Mouse (Mus musculus): ENCODE results near the gene Dnah10. TPM values are rescaled to one million over a fixed set of nuclear protein-coding genes. Genes with fewer than 3 reads are reported as not detected.
A peak's percentile ranks its signal among the peaks of the same experiment; 100 is the strongest.

Dnah10 gene
- total RNA-seq, 2 experiments from 2014 or later: 0.03 to 0.22 TPM

DNA sequence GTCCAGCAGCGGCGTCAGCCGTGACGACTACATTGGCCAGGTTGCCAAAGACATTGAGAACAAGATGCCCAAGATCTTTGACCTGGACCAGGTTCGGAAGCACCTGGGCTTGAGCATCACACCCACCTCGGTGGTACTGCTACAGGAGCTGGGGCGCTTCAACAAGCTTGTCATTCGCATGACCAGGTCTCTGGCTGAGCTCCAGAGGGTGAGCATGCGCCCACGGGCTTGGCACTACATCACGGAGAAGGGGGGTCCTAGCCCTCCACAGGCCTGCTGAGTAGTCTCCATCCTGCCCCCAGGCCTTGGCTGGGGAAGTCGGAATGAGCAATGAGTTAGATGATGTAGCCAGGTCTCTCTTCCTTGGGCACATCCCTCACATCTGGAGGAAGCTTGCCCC lies 105.4 kb downstream of the Dnah10 start:
- no peak overlapping the region for H3K4me3 ChIP-seq
- intact Hi-C loops (cut with DNase I): no loop called here
- no peak for DNase-seq
- TF ChIP-seq CTCF (IDR thresholded peaks at IDR 0.05): no peak
- H3K27ac ChIP-seq: no peak overlapping the region

DNA sequence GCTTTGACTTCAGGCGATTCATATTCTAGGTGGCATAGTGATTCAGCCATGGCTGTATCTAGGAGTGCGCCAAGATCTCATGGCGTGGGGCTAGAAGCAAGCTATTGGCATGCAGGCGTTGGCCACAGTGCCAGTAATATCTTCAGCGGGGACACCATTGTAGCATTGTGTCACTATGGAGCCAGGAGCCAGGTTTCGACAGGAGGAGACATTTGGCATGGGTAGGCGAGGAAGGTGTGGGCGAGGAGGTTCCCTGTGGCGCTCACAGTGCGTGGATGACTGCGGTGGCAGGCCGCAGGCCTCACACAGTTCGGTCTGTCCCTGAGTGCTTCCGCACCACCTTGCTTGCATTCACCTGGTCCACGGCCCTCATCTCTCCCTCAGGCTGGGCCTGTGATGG lies 110.3 kb downstream of the Dnah10 start:
- intact Hi-C loops (cut with DNase I): no loop called here
- DNase-seq: no peak
- no peak for TF ChIP-seq CTCF (IDR thresholded peaks at IDR 0.05)
- Histone ChIP-seq H3K27ac (no peak overlapping the region), H3K4me3 (no peak overlapping the region)

DNA sequence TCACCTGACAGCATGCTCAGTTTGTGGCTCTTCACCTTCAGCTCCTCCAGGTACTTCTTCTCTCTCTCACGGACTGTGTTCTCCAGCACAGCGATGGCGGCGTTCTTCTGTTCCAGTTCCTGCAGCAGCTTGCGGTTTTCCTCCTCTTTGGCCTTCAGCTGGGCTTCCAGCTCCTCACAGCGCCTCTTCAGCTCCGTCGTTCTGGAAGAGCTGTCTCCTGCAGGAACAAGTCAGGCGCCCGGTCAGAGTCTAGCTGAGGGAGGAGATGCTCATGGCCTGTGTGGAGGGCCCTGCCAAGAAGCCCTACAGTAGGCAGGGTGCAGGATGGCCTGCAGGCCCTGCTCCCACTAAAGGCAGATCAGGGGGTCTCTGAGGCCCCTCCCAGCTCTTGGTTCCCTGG lies 111.2 kb downstream of the Dnah10 start:
- no peak for DNase-seq
- Histone ChIP-seq H3K27ac (no peak overlapping the region), H3K4me3 (no peak overlapping the region)
- intact Hi-C loops (cut with DNase I): no loop called here
- TF ChIP-seq CTCF (IDR thresholded peaks at IDR 0.05): no peak

DNA sequence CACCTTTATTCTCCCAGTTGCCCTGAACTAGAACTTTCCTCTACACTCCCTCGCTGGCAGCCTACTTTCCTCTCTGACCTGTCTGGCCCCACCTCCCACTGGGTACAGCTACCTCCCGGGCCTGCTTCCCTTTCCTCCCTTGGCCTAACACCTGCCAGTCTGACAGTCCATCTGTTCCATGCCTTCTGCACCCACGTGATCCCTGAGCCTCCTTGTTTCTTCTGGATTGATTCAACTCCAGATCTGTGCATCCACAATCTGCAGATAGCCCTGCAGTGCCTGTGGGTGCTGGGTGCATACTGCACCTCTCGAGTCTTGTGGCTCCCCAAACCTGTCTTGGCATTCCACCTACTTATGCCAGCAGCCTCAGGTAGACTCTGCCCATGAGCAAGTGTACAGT lies 111.7 kb downstream of the Dnah10 start:
- Histone ChIP-seq H3K27ac (no peak overlapping the region), H3K4me3 (no peak overlapping the region)
- no peak for DNase-seq
- TF ChIP-seq CTCF (IDR thresholded peaks at IDR 0.05): no peak
- intact Hi-C loops (cut with DNase I): no loop called here

DNA sequence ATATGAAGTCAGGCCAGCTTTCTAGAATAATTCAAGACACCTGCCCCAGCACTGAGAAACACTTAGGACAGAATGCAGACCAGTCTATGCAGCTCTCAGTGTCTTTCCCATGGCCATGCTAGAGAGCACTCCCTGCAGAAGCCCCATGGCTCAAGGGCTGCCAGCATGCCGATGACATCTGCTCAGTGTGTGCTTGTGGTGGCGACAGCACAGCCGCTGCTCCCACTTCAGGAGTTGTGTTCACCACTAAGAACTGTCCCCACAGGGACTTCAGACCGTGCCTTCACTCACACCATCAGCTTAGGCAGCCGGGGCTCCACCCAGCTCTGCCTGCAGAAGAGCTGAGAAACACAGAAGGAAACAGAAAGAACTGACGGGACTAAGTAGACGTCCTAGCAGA lies 115.3 kb downstream of the Dnah10 start:
- H3K27ac ChIP-seq: no peak overlapping the region
- TF ChIP-seq CTCF (IDR thresholded peaks at IDR 0.05): no peak
- no peak overlapping the region for H3K4me3 ChIP-seq
- intact Hi-C loops (cut with DNase I): no loop called here
- no peak for DNase-seq

DNA sequence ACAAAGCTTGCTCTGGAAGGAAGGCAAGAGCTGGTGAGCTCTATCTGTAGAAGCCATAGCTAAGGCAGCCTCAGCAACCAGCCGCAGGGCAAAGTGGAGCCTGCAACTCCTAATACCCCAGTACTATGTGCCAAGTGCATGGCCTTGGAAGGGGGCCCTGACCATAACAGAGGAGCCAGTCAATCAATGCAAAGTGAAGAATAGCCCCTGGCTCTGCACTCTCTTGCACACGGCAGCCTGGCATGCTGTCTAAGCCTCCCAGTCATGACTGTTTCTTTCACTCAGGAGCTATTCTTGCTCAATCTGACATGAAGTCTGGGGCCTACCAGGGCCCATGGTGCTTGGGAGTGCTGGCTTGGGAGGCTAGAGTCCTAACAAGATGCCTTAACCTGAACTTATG lies 115.8 kb downstream of the Dnah10 start:
- Histone ChIP-seq H3K4me3 (no peak overlapping the region), H3K27ac (no peak overlapping the region)
- DNase-seq: no peak
- intact Hi-C loops (cut with DNase I): no loop called here
- no peak for TF ChIP-seq CTCF (IDR thresholded peaks at IDR 0.05)

DNA sequence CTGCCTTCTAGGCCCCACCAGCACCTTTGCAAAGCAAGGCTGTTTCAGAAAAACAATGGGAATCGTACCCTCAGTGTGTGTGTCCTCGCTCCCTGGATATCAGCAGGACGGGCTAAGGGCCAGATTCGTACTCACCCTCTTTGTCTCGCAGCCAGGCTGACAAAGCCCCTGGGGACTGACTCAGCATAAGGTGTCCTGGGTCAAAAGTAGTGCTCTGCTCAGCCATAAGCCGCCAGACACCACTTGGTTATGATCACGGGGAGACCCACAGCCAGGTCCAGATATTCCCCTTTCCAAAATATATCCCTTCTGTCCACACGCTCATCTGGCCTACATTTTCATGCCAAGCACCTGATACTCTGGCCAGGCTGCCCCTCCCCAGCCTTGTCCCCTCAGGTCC lies 118.5 kb downstream of the Dnah10 start:
- intact Hi-C loops (cut with DNase I): no loop called here

DNA sequence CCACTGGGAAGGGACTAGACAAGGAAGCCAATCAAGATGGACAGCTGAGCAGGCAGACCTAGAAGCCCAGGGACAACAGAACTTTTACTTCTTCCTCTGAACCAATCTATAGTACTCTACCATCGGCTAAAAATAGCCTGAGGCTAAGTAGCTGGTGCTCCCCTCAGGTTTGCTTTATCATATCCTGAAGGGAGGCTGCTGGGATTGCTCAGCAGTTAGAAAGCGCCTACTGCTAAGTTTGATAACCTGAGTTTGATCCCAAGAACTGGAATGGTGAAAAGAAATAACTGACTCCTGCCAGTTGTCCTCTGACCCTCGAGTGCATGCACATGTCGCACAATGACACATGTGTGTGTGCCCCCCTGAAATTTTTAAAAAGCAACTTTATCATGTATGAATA lies 120.0 kb downstream of the Dnah10 start:
- Histone ChIP-seq H3K4me3 (no peak overlapping the region), H3K27ac (no peak overlapping the region)
- DNase-seq: no peak
- no peak for TF ChIP-seq CTCF (IDR thresholded peaks at IDR 0.05)
- intact Hi-C loops (cut with DNase I): no loop called here

More for the DNA sequence above, 118.5 kb downstream of the Dnah10 start:
- peak; percentile 39 for DNase-seq
- H3K4me3 ChIP-seq: no peak overlapping the region
- H3K27ac ChIP-seq: no peak overlapping the region
- no peak for TF ChIP-seq CTCF (IDR thresholded peaks at IDR 0.05)

DNA sequence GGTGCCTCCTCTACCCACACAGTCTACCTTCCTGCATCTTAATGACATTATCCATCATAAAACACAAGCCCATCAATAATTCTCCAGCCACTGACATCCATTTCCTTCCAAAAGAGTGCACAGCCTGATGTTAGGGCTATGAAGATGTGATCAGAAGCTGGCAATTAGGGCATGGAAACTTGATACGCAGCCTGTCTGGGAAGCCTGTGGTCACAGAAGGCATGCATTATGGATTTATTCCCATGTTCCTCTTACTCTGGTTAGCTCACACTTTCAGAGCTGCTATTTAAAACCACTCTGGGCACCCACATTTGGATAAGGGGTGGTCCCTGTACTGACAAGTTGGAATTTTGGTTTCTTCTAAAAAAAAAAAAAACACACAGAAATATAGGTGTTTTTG lies 122.1 kb downstream of the Dnah10 start:
- Histone ChIP-seq H3K4me3 (no peak overlapping the region), H3K27ac (no peak overlapping the region)
- intact Hi-C loops (cut with DNase I): no loop called here
- no peak for DNase-seq
- TF ChIP-seq CTCF (IDR thresholded peaks at IDR 0.05): no peak

DNA sequence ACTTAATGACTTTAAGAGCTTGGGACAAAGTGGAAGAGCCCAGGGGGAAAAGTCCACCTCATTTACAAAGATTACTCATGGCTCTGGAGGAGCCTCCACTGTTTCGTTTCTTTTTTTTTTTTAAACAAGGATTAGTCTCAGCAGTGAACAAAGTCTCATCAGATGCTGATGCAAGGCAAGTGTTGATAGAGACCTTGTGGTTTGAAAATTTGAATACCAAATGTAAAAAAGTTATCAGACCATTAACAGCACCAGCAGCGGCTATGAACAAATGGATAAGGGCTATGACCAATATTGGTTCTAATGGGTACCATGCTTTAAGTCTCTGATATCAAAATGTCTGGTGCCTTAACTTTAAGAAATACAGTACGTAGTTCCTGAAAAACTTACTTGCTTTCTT lies 124.1 kb downstream of the Dnah10 start:
- intact Hi-C loops (cut with DNase I): no loop called here
- Histone ChIP-seq H3K27ac (no peak overlapping the region), H3K4me3 (no peak overlapping the region)
- no peak for DNase-seq
- TF ChIP-seq CTCF (IDR thresholded peaks at IDR 0.05): no peak

DNA sequence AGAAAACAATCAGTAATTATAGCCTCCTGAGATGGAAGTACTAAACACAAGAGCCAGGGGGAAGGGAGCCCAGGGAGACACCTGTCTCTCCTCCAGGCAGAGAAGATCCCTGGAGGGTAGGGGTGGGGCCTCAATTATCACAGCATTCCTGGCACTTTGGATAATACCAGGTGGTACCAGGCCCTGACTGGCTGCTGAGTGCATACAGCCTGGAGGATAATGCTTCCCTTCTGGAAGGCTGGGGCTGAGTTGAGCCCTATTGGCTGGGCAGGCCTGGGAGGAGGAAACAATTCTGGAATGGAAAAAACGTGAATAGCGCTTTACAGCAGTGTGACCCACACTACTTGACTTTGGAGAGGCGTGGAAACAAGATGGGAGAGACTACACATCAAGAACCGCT lies 126.7 kb downstream of the Dnah10 start:
- Histone ChIP-seq H3K4me3 (no peak overlapping the region), H3K27ac (no peak overlapping the region)
- no peak for DNase-seq
- no peak for TF ChIP-seq CTCF (IDR thresholded peaks at IDR 0.05)
- intact Hi-C loops (cut with DNase I): no loop called here

DNA sequence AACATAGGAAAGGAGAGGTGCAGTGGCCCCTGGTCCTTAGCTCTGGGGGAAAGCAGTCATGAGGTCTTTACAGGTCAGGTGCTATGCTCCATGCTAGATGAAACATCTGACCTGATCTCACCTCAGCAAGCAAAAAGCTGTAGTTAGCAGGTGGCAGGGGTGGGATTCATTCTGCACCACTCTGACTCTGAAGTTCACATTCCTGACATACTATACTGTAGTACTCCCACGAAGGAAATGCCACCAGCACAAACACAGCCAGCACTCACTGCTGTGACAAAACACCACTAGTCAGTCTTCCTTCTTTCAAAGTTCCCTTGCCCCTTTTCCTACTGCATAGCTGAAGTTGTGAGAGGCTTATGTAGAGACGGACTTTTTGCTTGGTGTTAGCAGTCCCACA lies 127.4 kb downstream of the Dnah10 start:
- no peak for TF ChIP-seq CTCF (IDR thresholded peaks at IDR 0.05)
- no peak for DNase-seq
- Histone ChIP-seq H3K27ac (no peak overlapping the region), H3K4me3 (no peak overlapping the region)
- intact Hi-C loops (cut with DNase I): no loop called here

DNA sequence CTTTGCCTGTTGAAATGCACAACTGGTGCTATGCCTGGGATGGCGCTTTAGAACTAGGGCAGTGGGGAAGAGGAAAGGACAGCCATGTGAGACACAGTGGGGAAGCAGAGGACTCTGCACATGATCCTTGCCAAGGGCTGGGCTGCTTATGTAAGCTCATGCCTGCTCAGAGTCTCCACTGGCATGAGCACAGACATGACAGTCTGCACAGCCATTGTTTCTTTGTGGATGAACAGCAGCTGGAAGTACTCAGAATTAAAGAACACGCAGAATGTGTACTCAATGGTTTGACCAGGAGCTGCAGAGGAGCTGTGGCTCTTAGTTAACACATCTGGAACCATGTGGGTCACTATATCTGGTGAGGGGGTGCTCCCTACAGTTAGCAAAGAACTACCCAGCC lies 128.2 kb downstream of the Dnah10 start:
- intact Hi-C loops (cut with DNase I): no loop called here
- Histone ChIP-seq H3K4me3 (no peak overlapping the region), H3K27ac (no peak overlapping the region)
- no peak for TF ChIP-seq CTCF (IDR thresholded peaks at IDR 0.05)
- no peak for DNase-seq

DNA sequence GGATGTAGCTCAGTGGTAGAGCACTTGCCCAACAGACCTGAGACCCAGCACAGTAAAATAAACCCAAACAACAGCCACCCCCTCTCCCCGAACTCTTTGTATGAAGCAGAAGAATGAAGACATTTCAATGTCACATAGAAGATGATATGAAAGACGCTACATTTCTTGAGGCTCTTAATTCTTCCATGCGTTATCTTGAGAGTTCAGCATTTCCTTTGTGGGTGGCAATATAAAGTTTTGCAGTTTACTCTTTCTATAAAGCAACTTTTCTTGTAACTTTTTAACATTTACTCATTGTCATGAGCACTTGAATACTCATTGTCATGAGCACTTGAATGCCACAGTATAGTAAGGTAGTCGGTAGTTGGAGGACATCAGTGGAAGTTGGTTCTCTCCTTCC lies 129.3 kb downstream of the Dnah10 start:
- Histone ChIP-seq H3K4me3 (no peak overlapping the region), H3K27ac (no peak overlapping the region)
- intact Hi-C loops (cut with DNase I): no loop called here
- no peak for DNase-seq
- no peak for TF ChIP-seq CTCF (IDR thresholded peaks at IDR 0.05)

DNA sequence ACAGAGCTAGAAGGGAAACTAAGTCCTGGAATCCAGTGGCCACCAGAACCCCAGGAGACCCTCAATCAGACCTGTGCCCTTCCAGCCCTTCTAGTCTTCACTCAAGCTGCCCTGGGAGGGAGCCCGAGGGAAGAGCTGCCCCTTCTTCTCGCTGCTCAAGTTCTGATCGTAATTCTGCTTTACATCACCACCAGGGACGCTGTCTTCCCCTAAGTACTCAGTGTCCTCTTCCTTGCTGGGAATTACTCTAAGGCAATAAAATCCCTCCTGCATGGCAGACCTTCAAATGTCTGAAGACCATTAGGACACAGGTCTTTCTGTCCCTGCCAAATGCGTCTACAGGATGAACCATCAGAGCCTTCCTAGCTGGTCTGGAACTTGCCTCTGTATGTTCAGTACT lies 135.1 kb downstream of the Dnah10 start:
- H3K27ac ChIP-seq: no peak overlapping the region
- no peak overlapping the region for H3K4me3 ChIP-seq
- no peak for DNase-seq
- intact Hi-C loops (cut with DNase I): loop anchor here (10.0 kb wide), 1 partner anchor 435 kb away; the partner anchor contains the start of gene Sbno1
- peak; percentile 49 for TF ChIP-seq CTCF (IDR thresholded peaks at IDR 0.05)
